Comparison of ENCODE assay signal across 33 mouse cellular contexts in genomic region chr11:116801106-116801505, GRCm38 (mm10). TPM values are rescaled to one million over a fixed set of nuclear protein-coding genes. Genes with fewer than 3 reads are reported as not detected.
DNase-seq lines count a peak whose midpoint lies in the region; ATAC-seq lines count a peak whose summit lies in the region.
"Had no signal": no experiment of that assay in that cellular context is flagged by ENCODE, and none has a peak within 500 bp of the region (broad histone marks: within the 10 kb centered on the region; RNA-seq: fewer than 3 reads in every experiment).

No protein-coding gene starts in this region.

- peaks cover 3% of the 10 kb centered on the region for H3K4me1 ChIP-seq in heart, embryonic 12.5 days (replicated peaks)
- no peaks in the 10 kb centered on the region for H3K4me1 ChIP-seq in heart, embryonic 11.5 days (ENCODE audit: control insufficient read depth, insufficient read depth, low read length)
- H3K4me1 ChIP-seq in embryonic facial prominence, embryonic 10.5 days, result peaks cover 6% of the 10 kb centered on the region; the same call in 1 of the 2 replicates
- H3K4me1 ChIP-seq in limb, embryonic 10.5 days, result peaks cover 5% of the 10 kb centered on the region; the same call in 1 of the 2 replicates
- H3K4me1 ChIP-seq: midbrain, embryonic 13.5 days; stomach, embryonic 15.5 days had no signal

- H3K4me3 ChIP-seq in heart, embryonic 12.5 days, result no peak overlapping the region
- no peak overlapping the region for H3K4me3 ChIP-seq in heart, embryonic 11.5 days (ENCODE audit: low read depth, low read length)
- no peak overlapping the region for H3K4me3 ChIP-seq in embryonic facial prominence, embryonic 10.5 days
- no peak overlapping the region for H3K4me3 ChIP-seq in limb, embryonic 10.5 days
- H3K4me3 ChIP-seq: embryonic facial prominence, embryonic 15.5 days; forebrain, embryonic 15.5 days; heart, embryonic 10.5 days; hindbrain, embryonic 10.5 days; layer of hippocampus, adult 2 months; left cerebral cortex, adult 2 months; limb, embryonic 13.5 days; midbrain, embryonic 13.5 days; stomach, embryonic 15.5 days had no signal

- H3K27me3 ChIP-seq in heart, embryonic 12.5 days (replicated peaks), result no peaks in the 10 kb centered on the region
- H3K27me3 ChIP-seq in heart, embryonic 11.5 days (ENCODE audit: control insufficient read depth, insufficient read depth, low read length), result no peaks in the 10 kb centered on the region
- no peaks in the 10 kb centered on the region for H3K27me3 ChIP-seq in embryonic facial prominence, embryonic 10.5 days (replicated peaks; ENCODE audit: low read depth, poor library complexity, severe bottlenecking)
- no peaks in the 10 kb centered on the region for H3K27me3 ChIP-seq in limb, embryonic 10.5 days (ENCODE audit: low read depth, poor library complexity, severe bottlenecking)
- H3K27me3 ChIP-seq: embryonic facial prominence, embryonic 15.5 days; forebrain, embryonic 15.5 days; limb, embryonic 13.5 days; midbrain, embryonic 13.5 days; stomach, embryonic 15.5 days had no signal

- DNase-seq in cerebellum, postnatal 10 days, result peak; percentile 31 to 40
- DNase-seq in cerebellum, postnatal 25 days, result no peak
- peak; percentile 70 for DNase-seq in 3T3-L1 (ENCODE audit: low read depth, low spot score)
- no peak for DNase-seq in embryonic facial prominence, embryonic 10.5 days (ENCODE audit: low spot score)
- DNase-seq in limb, embryonic 10.5 days (ENCODE audit: low spot score), result no peak
- DNase-seq: adrenal gland, adult 2 months; cerebellum, adult 11-12 months; cerebellum, adult 9-11 months; gastrocnemius, postnatal 10 days; kidney, adult 9 months; kidney, postnatal 36 days; lung, postnatal 4 days; right cerebral cortex, postnatal 14 days had no signal

- no peak overlapping the region for H3K27ac ChIP-seq in heart, embryonic 12.5 days (ENCODE audit: poor library complexity, severe bottlenecking)
- H3K27ac ChIP-seq in heart, embryonic 11.5 days (ENCODE audit: low read depth, low read length), result no peak overlapping the region
- H3K27ac ChIP-seq in embryonic facial prominence, embryonic 10.5 days (replicated peaks), result peak overlapping the region; percentile 10; the same call in 1 of the 2 replicates
- H3K27ac ChIP-seq in limb, embryonic 10.5 days, result no peak overlapping the region
- H3K27ac ChIP-seq: embryonic facial prominence, embryonic 15.5 days; forebrain, embryonic 15.5 days; heart, embryonic 10.5 days; hindbrain, embryonic 10.5 days; layer of hippocampus, adult 2 months; left cerebral cortex, adult 2 months; limb, embryonic 13.5 days; midbrain, embryonic 13.5 days; stomach, embryonic 15.5 days had no signal

- ATAC-seq in heart, embryonic 12.5 days (ENCODE audit: insufficient number of reproducible peaks, low FRiP score), result peak; percentile 26; the same call in 1 of the 2 replicates
- no peak for ATAC-seq in heart, embryonic 11.5 days (replicated peaks; ENCODE audit: insufficient number of reproducible peaks, low FRiP score, low TSS enrichment)
- ATAC-seq: CD4-positive, CD25-positive, alpha-beta regulatory T cell, adult 4 months; forebrain, embryonic 15.5 days; hindbrain, embryonic 16.5 days; midbrain, embryonic 13.5 days had no signal

- no peak overlapping the region for H3K9ac ChIP-seq in heart, embryonic 12.5 days
- no peak overlapping the region for H3K9ac ChIP-seq in heart, embryonic 11.5 days (ENCODE audit: low read depth, low read length)
- H3K9ac ChIP-seq: embryonic facial prominence, embryonic 15.5 days; forebrain, embryonic 15.5 days; limb, embryonic 13.5 days; midbrain, embryonic 13.5 days; stomach, embryonic 15.5 days had no signal

- H3K4me2 ChIP-seq in heart, embryonic 12.5 days, result no peak overlapping the region
- H3K4me2 ChIP-seq in heart, embryonic 11.5 days, result no peak overlapping the region
- H3K4me2 ChIP-seq: embryonic facial prominence, embryonic 15.5 days; forebrain, embryonic 15.5 days; limb, embryonic 13.5 days; liver, embryonic 11.5 days; midbrain, embryonic 13.5 days; stomach, embryonic 15.5 days had no signal

- H3K9me3 ChIP-seq in heart, embryonic 12.5 days (replicated peaks), result no peaks in the 10 kb centered on the region
- no peaks in the 10 kb centered on the region for H3K9me3 ChIP-seq in heart, embryonic 11.5 days (replicated peaks; ENCODE audit: control insufficient read depth, low read length)
- no peaks in the 10 kb centered on the region for H3K9me3 ChIP-seq in embryonic facial prominence, embryonic 10.5 days
- H3K9me3 ChIP-seq in limb, embryonic 10.5 days (replicated peaks), result no peaks in the 10 kb centered on the region
- H3K9me3 ChIP-seq: embryonic facial prominence, embryonic 15.5 days; forebrain, embryonic 15.5 days; heart, embryonic 10.5 days; hindbrain, embryonic 10.5 days; limb, embryonic 13.5 days; midbrain, embryonic 13.5 days; stomach, embryonic 15.5 days had no signal

- WGBS in heart, embryonic 12.5 days, result 58% methylated on average over 5 of the region's 5 CpGs
- WGBS in heart, embryonic 11.5 days (ENCODE audit: insufficient replicate concordance), result 52% methylated on average over 5 of the region's 5 CpGs
- WGBS in embryonic facial prominence, embryonic 10.5 days, result 71% methylated on average over 5 of the region's 5 CpGs
- WGBS in limb, embryonic 10.5 days, result 77% methylated on average over 5 of the region's 5 CpGs

- H3K36me3 ChIP-seq in heart, embryonic 12.5 days, result no peaks in the 10 kb centered on the region; the same call in 1 of the 2 replicates
- no peaks in the 10 kb centered on the region for H3K36me3 ChIP-seq in heart, embryonic 11.5 days (ENCODE audit: control insufficient read depth, insufficient read depth, low read length)
- H3K36me3 ChIP-seq in embryonic facial prominence, embryonic 10.5 days (replicated peaks), result no peaks in the 10 kb centered on the region
- no peaks in the 10 kb centered on the region for H3K36me3 ChIP-seq in limb, embryonic 10.5 days
- H3K36me3 ChIP-seq: embryonic facial prominence, embryonic 15.5 days; forebrain, embryonic 15.5 days; heart, embryonic 10.5 days; hindbrain, embryonic 10.5 days; limb, embryonic 13.5 days; midbrain, embryonic 13.5 days; stomach, embryonic 15.5 days had no signal

RNA-seq across cellular contexts. Expression of gene St6galnac1, which starts 25.8 kb away (rescaled TPM):
- polyA plus RNA-seq in heart, embryonic 12.5 days (2016; fragmentation: Nextera tagmentation; extraction: Ambion mirVana), result not detected in 2 replicates
- not detected in 2 replicates for polyA plus RNA-seq in heart, embryonic 11.5 days (2014; fragmentation: Nextera tagmentation; extraction: Ambion mirVana)
- not detected in 2 replicates for polyA plus RNA-seq in embryonic facial prominence, embryonic 10.5 days (2016; fragmentation: Nextera tagmentation; extraction: Ambion mirVana)
- polyA plus RNA-seq in limb, embryonic 10.5 days (2016; fragmentation: Nextera tagmentation; extraction: Ambion mirVana), result not detected in 2 replicates
- polyA plus RNA-seq: embryonic facial prominence, embryonic 15.5 days; forebrain, embryonic 15.5 days; gonadal fat pad, adult 2 months; heart, embryonic 10.5 days; heart, postnatal 0 days; hindbrain, embryonic 10.5 days; hindbrain, embryonic 16.5 days; intestine, embryonic 14.5 days; limb, embryonic 13.5 days; liver, embryonic 11.5 days; liver, embryonic 16.5 days; lung, embryonic 16.5 days; midbrain, embryonic 13.5 days; neural tube, embryonic 14.5 days; stomach, embryonic 15.5 days had no signal

RNA-seq across cellular contexts. Expression of gene Mxra7, which starts 26.7 kb away (rescaled TPM):
- polyA plus RNA-seq in heart, embryonic 12.5 days (2016; fragmentation: Nextera tagmentation; extraction: Ambion mirVana), result 24.7 and 27.0 TPM in 2 replicates
- polyA plus RNA-seq in heart, embryonic 11.5 days (2014; fragmentation: Nextera tagmentation; extraction: Ambion mirVana), result 15.9 and 16.1 TPM in 2 replicates
- 18.1 and 23.2 TPM in 2 replicates for polyA plus RNA-seq in embryonic facial prominence, embryonic 10.5 days (2016; fragmentation: Nextera tagmentation; extraction: Ambion mirVana)
- 13.9 and 14.9 TPM in 2 replicates for polyA plus RNA-seq in limb, embryonic 10.5 days (2016; fragmentation: Nextera tagmentation; extraction: Ambion mirVana)
- polyA plus RNA-seq: CD4-positive, CD25-positive, alpha-beta regulatory T cell, adult 4 months had no signal

RNA-seq across cellular contexts. Expression of gene Mettl23, which starts 42.0 kb away (rescaled TPM):
- 55.5 and 57.4 TPM in 2 replicates for polyA plus RNA-seq in heart, embryonic 12.5 days (2016; fragmentation: Nextera tagmentation; extraction: Ambion mirVana)
- polyA plus RNA-seq in heart, embryonic 11.5 days (2014; fragmentation: Nextera tagmentation; extraction: Ambion mirVana), result 58.5 and 60.4 TPM in 2 replicates
- 56.9 and 58.1 TPM in 2 replicates for polyA plus RNA-seq in embryonic facial prominence, embryonic 10.5 days (2016; fragmentation: Nextera tagmentation; extraction: Ambion mirVana)
- 56.5 and 59.5 TPM in 2 replicates for polyA plus RNA-seq in limb, embryonic 10.5 days (2016; fragmentation: Nextera tagmentation; extraction: Ambion mirVana)

RNA-seq across cellular contexts. Expression of gene Jmjd6, which starts 42.1 kb away (rescaled TPM):
- 76.9 and 77.8 TPM in 2 replicates for polyA plus RNA-seq in heart, embryonic 12.5 days (2016; fragmentation: Nextera tagmentation; extraction: Ambion mirVana)
- polyA plus RNA-seq in heart, embryonic 11.5 days (2014; fragmentation: Nextera tagmentation; extraction: Ambion mirVana), result 83.2 and 89.0 TPM in 2 replicates
- 88.3 and 97.5 TPM in 2 replicates for polyA plus RNA-seq in embryonic facial prominence, embryonic 10.5 days (2016; fragmentation: Nextera tagmentation; extraction: Ambion mirVana)
- 93.1 and 111 TPM in 2 replicates for polyA plus RNA-seq in limb, embryonic 10.5 days (2016; fragmentation: Nextera tagmentation; extraction: Ambion mirVana)

RNA-seq across cellular contexts. Expression of gene Mfsd11, which starts 51.1 kb away (rescaled TPM):
- 37.6 and 39.9 TPM in 2 replicates for polyA plus RNA-seq in heart, embryonic 12.5 days (2016; fragmentation: Nextera tagmentation; extraction: Ambion mirVana)
- polyA plus RNA-seq in heart, embryonic 11.5 days (2014; fragmentation: Nextera tagmentation; extraction: Ambion mirVana), result 29.3 and 35.8 TPM in 2 replicates
- polyA plus RNA-seq in embryonic facial prominence, embryonic 10.5 days (2016; fragmentation: Nextera tagmentation; extraction: Ambion mirVana), result 23.8 and 26.8 TPM in 2 replicates
- polyA plus RNA-seq in limb, embryonic 10.5 days (2016; fragmentation: Nextera tagmentation; extraction: Ambion mirVana), result 17.9 and 22.5 TPM in 2 replicates

Comparison
In these comparisons a context has a peak if more than half of its experiments do, and no peak if none do; other contexts are left out.
1. DNase-seq: peak in cerebellum, postnatal 10 days (2 of 2) and 3T3-L1 (single experiment); none in cerebellum, postnatal 25 days (0 of 2), embryonic facial prominence, embryonic 10.5 days (single experiment) and limb, embryonic 10.5 days (single experiment).